Mouse (Mus musculus): Measurements from ENCODE around the gene Slc22a23. TPM values are rescaled to one million over a fixed set of nuclear protein-coding genes. Genes with fewer than 3 reads are reported as not detected.

Slc22a23 gene
- polyA plus RNA-seq, 1 experiment from 2014 or later = 70.6 TPM

DNA sequence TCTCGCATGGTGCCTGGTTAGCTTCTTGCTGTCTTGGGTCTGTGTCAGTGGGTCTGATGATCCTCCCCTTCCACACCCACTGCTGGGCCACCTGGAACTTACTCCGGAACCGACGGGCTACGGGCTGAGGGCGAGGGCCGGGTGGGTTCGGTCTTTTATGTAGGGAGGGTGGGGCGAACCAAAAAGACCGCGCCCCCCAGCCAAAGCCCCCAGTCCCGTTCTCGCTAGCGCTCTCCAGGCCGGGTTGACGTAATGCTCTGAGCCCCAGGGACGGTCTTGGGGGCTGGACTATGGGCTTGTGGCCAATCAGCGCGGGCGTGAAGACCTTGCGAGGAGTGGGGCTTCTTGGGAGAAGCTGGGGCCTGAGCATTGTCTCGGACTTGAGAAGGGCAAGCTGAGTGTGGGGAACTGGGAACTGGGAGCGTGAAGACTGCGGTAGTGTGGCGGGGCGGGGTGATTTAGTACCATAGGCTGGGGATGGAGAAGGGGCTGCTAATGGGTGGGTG lies 214.7 kb downstream of the Slc22a23 start, which contains the start of gene Tubb2b:
Tubb2b (minus strand) TSS at position 241 of the 506 bp plus-strand sequence.
- POLR2A ChIA-PET = interaction anchor here (1.2 to 1.6 kb wide), 3 partner anchors 62 to 72 kb away, joined by 4 to 6 read pairs (median 5); no protein-coding TSS in a partner anchor

DNA sequence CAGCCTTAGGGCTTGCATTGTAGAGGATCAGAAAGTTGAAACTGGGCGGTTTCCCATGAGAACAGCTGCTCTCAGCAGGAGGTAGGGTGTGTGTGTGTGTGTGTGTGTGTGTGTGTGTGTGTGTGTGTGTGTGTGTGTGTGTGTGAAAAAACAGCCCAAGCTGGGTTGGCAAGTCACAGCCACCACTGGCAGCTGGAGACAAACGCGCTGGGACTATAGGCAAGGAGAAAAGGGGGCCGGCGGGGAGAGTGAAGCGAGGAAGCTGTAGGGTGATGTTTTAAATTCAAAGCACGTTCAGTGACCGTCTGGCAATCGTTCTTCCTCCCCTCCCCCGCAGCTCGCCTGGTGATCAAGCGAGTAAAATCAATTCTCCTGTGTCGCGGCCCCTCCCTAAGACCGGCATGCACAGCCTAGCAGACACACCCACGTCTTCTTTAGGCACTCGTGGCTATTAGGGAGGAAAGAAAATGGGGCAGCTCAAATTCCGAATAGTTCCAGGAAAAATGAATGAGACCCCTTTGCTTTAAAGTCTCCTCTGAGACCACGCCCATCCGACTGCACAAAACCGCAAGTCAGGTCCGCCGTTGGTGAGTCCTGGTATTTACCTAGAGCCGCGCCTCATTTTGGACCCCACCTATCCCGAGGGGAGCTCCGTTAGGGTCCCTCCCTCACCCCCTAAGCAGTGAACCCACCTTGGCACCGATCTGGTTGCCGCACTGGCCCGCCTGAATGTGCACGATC lies 215.3 kb downstream of the Slc22a23 start:
- in situ Hi-C loops (cut with MboI; ENCODE audit: low pct_unique_long_range_greater_than_20kb) = no loop called here
- H3K27me3 ChIP-seq = no peaks in the 10 kb centered on the region
- CTCF ChIA-PET = interaction anchor here (0.6 kb wide), 1 partner anchor 91 kb away, joined by 3 read pairs; no protein-coding TSS in a partner anchor
- ATAC-seq (no peak), DNase-seq (ENCODE audit: low read depth, low spot score) (no peak)
- TF ChIP-seq CTCF (IDR thresholded peaks at IDR 0.05) = no peak
- POLR2A ChIA-PET = interaction anchor here (0.5 to 1.6 kb wide), 7 partner anchors 42 to 194 kb away, joined by 3 to 7 read pairs (median 4); no protein-coding TSS in a partner anchor

More for the DNA sequence above, 214.7 kb downstream of the Slc22a23 start, which contains the start of gene Tubb2b:
- DNase-seq (ENCODE audit: low read depth, low spot score) (no peak), ATAC-seq (peak; percentile 59)
- no peaks in the 10 kb centered on the region for H3K27me3 ChIP-seq
- in situ Hi-C loops (cut with MboI; ENCODE audit: low pct_unique_long_range_greater_than_20kb) = no loop called here
- no peak for TF ChIP-seq CTCF (IDR thresholded peaks at IDR 0.05)
- CTCF ChIA-PET = interaction anchor here (0.6 kb wide), 1 partner anchor 91 kb away, joined by 3 read pairs; no protein-coding TSS in a partner anchor

Other genes with a start within 250 kb of the Slc22a23 start
- 61.0 TPM for gene Tubb2b, start 214.7 kb downstream of the Slc22a23 start, polyA plus RNA-seq (2021)
- gene Psmg4, start 182.2 kb downstream of the Slc22a23 start, polyA plus RNA-seq (2021) = 36.6 TPM